Mouse (Mus musculus): ENCODE measurements around the gene Msh6.
"Not testable (repeated sequence)": the region's sequence is repeated elsewhere in the genome, so short reads cannot be mapped to it uniquely, and the experiment has no call there.

Msh6 gene

GRCm38 (mm10) chr17:87974629-87975228 lies at the start of gene Msh6:
Msh6 (plus strand) TSS chr17:87975062.
- DNase-seq (ENCODE audit: low read depth in 2 of 2, low spot score in 2 of 2) = peak; percentile 91

GRCm38 (mm10) chr17:87934326-87934725 lies 40.5 kb upstream of the Msh6 start:
- DNase-seq (ENCODE audit: low read depth in 2 of 2, low spot score in 2 of 2) = no peak

GRCm38 (mm10) chr17:87934736-87935135 lies 40.1 kb upstream of the Msh6 start:
- DNase-seq (ENCODE audit: low read depth in 2 of 2, low spot score in 2 of 2) = no peak

GRCm38 (mm10) chr17:87936156-87936555 lies 38.7 kb upstream of the Msh6 start:
- DNase-seq (ENCODE audit: low read depth in 2 of 2, low spot score in 2 of 2) = no peak

GRCm38 (mm10) chr17:87948965-87949584 lies 25.8 kb upstream of the Msh6 start:
- peak; percentile 64 to 68 for DNase-seq (ENCODE audit: low read depth in 2 of 2, low spot score in 2 of 2)

GRCm38 (mm10) chr17:87954618-87955124 lies 20.2 kb upstream of the Msh6 start:
- DNase-seq (ENCODE audit: low read depth in 2 of 2, low spot score in 2 of 2) = not testable (repeated sequence)

- DNase-seq (ENCODE audit: low read depth in 2 of 2, low spot score in 2 of 2) = no peak
These were observed 17.6 kb upstream of the Msh6 start for GRCm38 (mm10) chr17:87957096-87957840.

- peak; percentile 16 to 30 for DNase-seq (ENCODE audit: low read depth in 2 of 2, low spot score in 2 of 2)
These were observed 16.6 kb upstream of the Msh6 start for GRCm38 (mm10) chr17:87958283-87958682.

GRCm38 (mm10) chr17:87959406-87959805 lies 15.5 kb upstream of the Msh6 start:
- not testable (repeated sequence) for DNase-seq (ENCODE audit: low read depth in 2 of 2, low spot score in 2 of 2)

GRCm38 (mm10) chr17:87959931-87960330 lies 14.9 kb upstream of the Msh6 start:
- DNase-seq (ENCODE audit: low read depth in 2 of 2, low spot score in 2 of 2) = not testable (repeated sequence)

GRCm38 (mm10) chr17:87963081-87964075 lies 11.5 kb upstream of the Msh6 start:
- DNase-seq (ENCODE audit: low read depth in 2 of 2, low spot score in 2 of 2) = no peak

GRCm38 (mm10) chr17:87968483-87968926 lies 6.4 kb upstream of the Msh6 start:
- not testable (repeated sequence) for DNase-seq (ENCODE audit: low read depth in 2 of 2, low spot score in 2 of 2)

- not testable (repeated sequence) for DNase-seq (ENCODE audit: low read depth in 2 of 2, low spot score in 2 of 2)
These were observed 2.9 kb upstream of the Msh6 start for GRCm38 (mm10) chr17:87971696-87972591.

GRCm38 (mm10) chr17:87972856-87973255 lies 2.0 kb upstream of the Msh6 start:
- no peak for DNase-seq (ENCODE audit: low read depth in 2 of 2, low spot score in 2 of 2)

- no peak for DNase-seq (ENCODE audit: low read depth in 2 of 2, low spot score in 2 of 2)
These were observed 1.3 kb upstream of the Msh6 start for GRCm38 (mm10) chr17:87973261-87974167.

GRCm38 (mm10) chr17:87975229-87975853 lies 479 bp downstream of the Msh6 start:
- peak in 1 of 2 experiments; percentile 46 for DNase-seq (ENCODE audit: low read depth in 2 of 2, low spot score in 2 of 2)

- DNase-seq (ENCODE audit: low read depth in 2 of 2, low spot score in 2 of 2) = no peak
These were observed 1.4 kb downstream of the Msh6 start for GRCm38 (mm10) chr17:87976154-87976806.

- DNase-seq (ENCODE audit: low read depth in 2 of 2, low spot score in 2 of 2) = not testable (repeated sequence)
These were observed 2.1 kb downstream of the Msh6 start for GRCm38 (mm10) chr17:87976927-87977326.
